Mouse (Mus musculus) stomach, embryonic 16.5 days (tissue): ENCODE measurements at regions not wholly inside any gene's neighbourhood (a gene's known extent, or its start where the extent isn't known, plus 50 kb on each side); places are given as distances from the start of the nearest gene placed in this dataset.

Experiments used
- ATAC-seq: fragments of 200-750 bp; cut with Nextera tagmentation; 2 replicates; pipeline ENCODE4 v1.8.0; 2017; ENCODE audit warnings: moderate number of reproducible peaks, moderate TSS enrichment; ENCODE audit not compliant: insufficient read depth, low FRiP score
- H3K27ac ChIP-seq: fragments of 300-500 bp; sonication (generic); 2 replicates; pipeline ENCODE4 v1.5.1; 2014; ENCODE audit warnings: low read length
- H3K27me3 ChIP-seq: fragments of 300-500 bp; sonication (generic); 2 replicates; pipeline ENCODE4 v1.6.1; 2014; ENCODE audit warnings: low read length, control low read depth, mixed read lengths; ENCODE audit not compliant: control insufficient read depth, insufficient read depth
- H3K36me3 ChIP-seq: fragments of 300-500 bp; sonication (generic); 2 replicates; pipeline ENCODE4 v1.6.1; 2014; ENCODE audit warnings: low read length; ENCODE audit not compliant: control insufficient read depth, insufficient read depth
- H3K4me1 ChIP-seq: fragments of 300-500 bp; sonication (generic); 2 replicates; pipeline ENCODE4 v1.6.1; 2014; ENCODE audit warnings: low read length, control low read depth, mixed read lengths; ENCODE audit not compliant: control insufficient read depth, insufficient read depth
- H3K4me2 ChIP-seq: fragments of 300-500 bp; sonication (generic); 2 replicates; pipeline ENCODE4 v1.6.1; 2014; ENCODE audit warnings: low read depth, low read length, mixed read lengths
- H3K4me3 ChIP-seq: fragments of 300-500 bp; sonication (generic); replicated peaks from 2 replicates; pipeline ENCODE4 v1.5.1; 2014; ENCODE audit warnings: mild to moderate bottlenecking, low read length
- H3K9ac ChIP-seq: fragments of 300-500 bp; sonication (generic); 2 replicates; pipeline ENCODE4 v1.6.1; 2014; ENCODE audit warnings: low read length
- H3K9me3 ChIP-seq: fragments of 300-500 bp; sonication (generic); replicated peaks from 2 replicates; pipeline ENCODE4 v1.6.1; 2016; ENCODE audit warnings: low read length, control low read depth; ENCODE audit not compliant: control insufficient read depth
- WGBS: fragments of 180-500 bp; shearing (Covaris S2); extraction: QIAGEN DNeasy Blood & Tissue Kit; methylation state at CpG from one replicate; pipeline ENCODE4 v1.1.7; 2014; 5-methylcytosine and 5-hydroxymethylcytosine counted together

- Histone ChIP-seq H3K4me2 (no peak overlapping the region), H3K9ac (no peak overlapping the region), H3K27me3 (no peaks in the 10 kb centered on the region), H3K36me3 (no peaks in the 10 kb centered on the region), H3K27ac (no peak overlapping the region), H3K9me3 (no peaks in the 10 kb centered on the region), H3K4me3 (no peak overlapping the region), H3K4me1 (no peaks in the 10 kb centered on the region)
- ATAC-seq, result no peak
- 54% methylated on average over 13 of the region's 13 CpGs for WGBS
Observed at GRCm38 (mm10) chr4:47979579-47980313, 65.2 kb upstream of the Nr4a3 start.
